Mouse (Mus musculus): ENCODE measurements around the gene Ehmt2.

- no peak for TF ChIP-seq CTCF (IDR thresholded peaks at IDR 0.05; ENCODE audit: extremely low read depth, insufficient read length, insufficient replicate concordance, low read depth, low read length)
- no peak for TF ChIP-seq POLR2A (IDR thresholded peaks at IDR 0.05; ENCODE audit: low read depth, low read length)
Measured at GRCm38 (mm10) chr17:34956340-34956739, 58.1 kb downstream of the Ehmt2 start.
